Mouse (Mus musculus): ENCODE measurements at regions not wholly inside any gene's neighbourhood (a gene's known extent, or its start where the extent isn't known, plus 50 kb on each side); places are given as distances from the start of the nearest gene placed in this dataset.
"Not testable (repeated sequence)": the region's sequence is repeated elsewhere in the genome, so short reads cannot be mapped to it uniquely, and the experiment has no call there.

GRCm38 (mm10) chr10:22460386-22460785 lies 100.0 kb downstream of the Raet1d start:
- DNase-seq: not testable (repeated sequence)

DNA sequence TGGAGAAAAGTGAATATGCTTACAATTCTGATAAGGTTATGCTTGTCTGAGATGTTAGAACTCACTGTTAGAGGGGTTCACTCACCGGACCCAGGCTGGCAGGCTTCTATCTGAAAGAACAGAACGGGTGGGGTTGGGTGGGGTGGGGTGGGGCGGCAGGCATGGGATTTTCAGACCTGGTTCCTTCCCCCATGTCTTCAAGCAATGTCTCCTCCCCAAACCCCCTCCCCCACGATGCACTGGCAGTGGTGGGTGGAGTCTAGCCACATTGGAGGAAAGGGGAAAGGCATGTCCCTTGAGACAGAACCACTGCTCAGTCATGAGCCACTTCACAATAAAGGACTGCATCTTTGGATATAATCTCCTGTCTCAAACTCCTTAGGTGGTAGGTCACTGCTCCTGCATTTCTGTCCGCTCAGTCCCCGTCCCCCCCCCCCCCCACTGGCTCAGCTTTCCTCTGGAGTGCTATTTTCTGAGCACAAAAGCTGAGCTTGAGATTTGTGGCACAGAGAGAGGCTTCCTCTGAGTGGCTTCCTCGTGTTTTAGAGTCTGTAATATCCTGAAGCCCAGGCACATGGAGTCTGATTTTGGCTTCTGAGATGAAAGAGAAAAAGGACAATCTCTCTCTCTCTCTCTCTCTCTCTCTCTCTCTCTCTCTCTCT lies 100.6 kb downstream of the Raet1d start:
- DNase-seq: not testable (repeated sequence)

DNA sequence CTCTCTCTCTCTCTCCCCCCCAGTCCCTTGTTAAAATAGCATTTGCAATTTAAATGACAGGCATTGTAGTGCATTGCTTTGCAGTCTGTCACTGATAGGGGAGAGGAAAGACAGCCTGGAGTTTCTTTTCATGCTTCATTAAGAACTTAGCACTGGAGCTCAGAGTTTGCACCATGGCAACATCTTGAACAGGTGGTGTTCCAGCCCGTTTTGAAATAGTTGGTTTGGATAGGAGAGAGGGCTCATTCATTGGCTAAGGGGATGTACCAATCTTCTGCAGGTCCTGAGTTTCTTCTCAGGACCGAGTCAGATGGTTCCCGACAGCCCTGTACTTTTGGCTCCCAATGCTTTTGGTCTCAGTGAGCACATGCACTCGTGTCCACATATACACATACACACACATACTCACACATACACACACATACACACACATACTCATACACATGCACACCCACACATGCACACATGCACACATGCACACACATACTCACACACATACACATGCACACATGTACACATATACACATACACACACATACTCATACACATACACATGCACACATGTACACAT lies 101.2 kb downstream of the Raet1d start:
- DNase-seq: not testable (repeated sequence)

- peak in 1 of 2 experiments; percentile 2 for DNase-seq
These were observed 111.5 kb downstream of the Raet1d start for GRCm38 (mm10) chr10:22471722-22472330.

DNA sequence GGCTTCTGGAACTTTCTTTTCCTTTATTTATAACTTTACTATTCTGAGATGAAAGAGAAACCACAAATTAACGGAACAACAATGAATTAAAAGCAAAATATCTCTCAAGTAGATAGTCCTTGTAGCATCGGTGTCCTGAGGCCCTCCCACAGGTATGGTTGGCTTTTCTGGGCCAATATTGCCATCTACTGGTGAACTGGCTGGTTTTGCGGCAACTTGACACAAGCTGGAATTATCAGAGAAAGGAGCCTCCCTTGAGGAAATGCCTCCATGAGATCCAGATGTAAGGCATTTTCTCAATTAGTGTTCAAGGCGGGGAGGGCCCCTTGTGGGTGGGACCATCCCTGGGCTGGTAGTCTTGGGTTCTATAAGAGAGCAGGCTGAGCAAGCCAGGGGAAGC lies 119.5 kb downstream of the Raet1d start:
- DNase-seq: peak; percentile 27 to 43

GRCm38 (mm10) chr10:22487071-22487470 lies 126.7 kb downstream of the Raet1d start:
- not testable (repeated sequence) for DNase-seq

DNA sequence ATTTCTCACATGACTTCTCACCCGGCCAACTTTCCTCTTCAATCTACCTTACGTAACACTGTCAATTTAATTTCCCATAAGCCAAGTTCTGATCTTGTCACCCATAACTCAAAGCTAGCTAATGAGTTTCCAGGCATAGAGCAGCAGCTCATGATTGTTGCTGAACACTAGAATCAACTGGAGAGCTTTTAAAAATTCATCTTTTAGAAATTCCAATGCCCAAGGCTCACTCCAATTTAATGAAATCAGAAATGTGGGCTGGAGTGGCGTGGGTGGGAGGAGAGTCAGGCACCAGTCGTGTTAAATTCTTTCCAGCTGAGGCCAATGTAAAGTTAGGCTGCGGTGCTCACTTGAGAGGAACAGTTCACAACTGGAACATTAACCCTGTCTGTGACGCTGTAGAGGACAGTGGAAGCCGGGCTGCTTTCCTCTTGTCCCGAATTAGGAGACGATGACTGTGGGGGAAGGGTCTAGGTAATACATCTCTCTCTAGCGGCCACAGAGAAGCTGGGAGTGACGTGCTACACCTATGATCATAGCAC lies 131.5 kb downstream of the Raet1d start:
- DNase-seq: not testable (repeated sequence)

- DNase-seq: no peak
These were observed 135.7 kb downstream of the Raet1d start for GRCm38 (mm10) chr10:22495975-22496496.

Measured in adrenal gland, postnatal 36 days (tissue).